Mouse (Mus musculus) lung, adult 2 months (tissue): ENCODE measurements around the gene Gna15.

Source experiments
- CTCF ChIP-seq: fragments of 200-500 bp; IDR thresholded peaks from 2 replicates; pipeline ENCODE4 v1.5.1; 2011; ENCODE audit warnings: mild to moderate bottlenecking, low read length, control low read depth; ENCODE audit not compliant: insufficient read depth
- POLR2A ChIP-seq: fragments of 200-500 bp; IDR thresholded peaks from 2 replicates; pipeline ENCODE4 v1.6.1; 2011; ENCODE audit warnings: low read depth, mild to moderate bottlenecking, control low read depth, low read length, borderline replicate concordance; ENCODE audit errors: extremely low read depth

- TF ChIP-seq CTCF (no peak), POLR2A (no peak)
Measured at GRCm38 (mm10) chr10:81523142-81523541, 883 bp downstream of the Gna15 start.
